Mouse (Mus musculus) kidney, adult 2 months (tissue): ENCODE data around the gene Brd4. TPM values are rescaled to one million over a fixed set of nuclear protein-coding genes. Genes with fewer than 3 reads are reported as not detected.

ENCODE experiments used
- DNase-seq: peaks from one replicate; pipeline ENCODE4 v3.0.0; 2021
- H3K27ac ChIP-seq: fragments of 200-500 bp; 2 replicates; pipeline ENCODE4 v1.5.1; 2012; ENCODE audit warnings: low read depth, low read length, control low read depth, inconsistent platforms; ENCODE audit not compliant: insufficient read depth
- H3K27me3 ChIP-seq: fragments of 200-500 bp; replicated peaks from 2 replicates; pipeline ENCODE4 v1.6.1; 2012; ENCODE audit warnings: mild to moderate bottlenecking, moderate library complexity, low read length, inconsistent platforms; ENCODE audit not compliant: control insufficient read depth, insufficient read depth
- H3K36me3 ChIP-seq: fragments of 200-500 bp; 2 replicates; pipeline ENCODE4 v1.6.1; 2012; ENCODE audit warnings: mild to moderate bottlenecking, moderate library complexity, low read length, inconsistent platforms; ENCODE audit not compliant: control insufficient read depth, insufficient read depth
- H3K4me1 ChIP-seq: fragments of 200-500 bp; 2 replicates; pipeline ENCODE4 v1.6.1; 2011; ENCODE audit warnings: low read length; ENCODE audit not compliant: control insufficient read depth, insufficient read depth
- H3K4me3 ChIP-seq: fragments of 200-500 bp; 2 replicates; pipeline ENCODE4 v1.5.1; 2011; ENCODE audit warnings: mild to moderate bottlenecking, low read depth, low read length, control low read depth; ENCODE audit not compliant: insufficient read depth
- CTCF ChIP-seq: fragments of 200-500 bp; conservative IDR thresholded peaks from 2 replicates; pipeline ENCODE4 v1.5.1; 2011; ENCODE audit warnings: low read depth, mild to moderate bottlenecking, control low read depth, low read length, moderate library complexity, mixed read lengths; ENCODE audit not compliant: insufficient read depth, insufficient read length
- POLR2A ChIP-seq: fragments of 200-500 bp; IDR thresholded peaks from one replicate; pipeline ENCODE4 v1.6.1; 2011; ENCODE audit warnings: low read depth, low read length, control low read depth
- WGBS: fragments of 180-500 bp; shearing (Covaris S2); methylation state at CpG from one replicate; pipeline ENCODE4 v1.1.7; 2018; 5-methylcytosine and 5-hydroxymethylcytosine counted together
- polyA plus RNA-seq: library from polyadenylated mRNA; depleted of rRNA; stranded (reverse); fragments of >200 nt; gene quantifications from 2 replicates; pipeline ENCODE4 v1.2.3, GENCODE M21; 2012

The Brd4 gene
- polyA plus RNA-seq, 1 experiment: 33.7 TPM

- TF ChIP-seq POLR2A (no peak), CTCF (no peak)
- Histone ChIP-seq H3K4me3 (no peak overlapping the region), H3K27me3 (no peaks in the 10 kb centered on the region), H3K27ac (no peak overlapping the region), H3K4me1 (no peaks in the 10 kb centered on the region), H3K36me3 (peaks cover 4% of the 10 kb centered on the region; the same call in 1 of the 2 replicates)
- 86% methylated on average over 14 of the region's 14 CpGs for WGBS
- no peak for DNase-seq
Observed at GRCm38 (mm10) chr17:32197156-32197555, 87.4 kb downstream of the Brd4 start.

GRCm38 (mm10) chr17:32195725-32196124 lies 88.8 kb downstream of the Brd4 start:
- Histone ChIP-seq H3K36me3 (peaks cover 4% of the 10 kb centered on the region; the same call in 1 of the 2 replicates), H3K27me3 (no peaks in the 10 kb centered on the region), H3K27ac (no peak overlapping the region), H3K4me3 (no peak overlapping the region), H3K4me1 (no peaks in the 10 kb centered on the region)
- 85% methylated on average over 5 of the region's 5 CpGs for WGBS
- no peak for DNase-seq
- TF ChIP-seq CTCF: no peak

- DNase-seq: no peak
Observed at GRCm38 (mm10) chr17:32193010-32193409, 91.5 kb downstream of the Brd4 start.

GRCm38 (mm10) chr17:32189850-32190249 lies 94.7 kb downstream of the Brd4 start:
- H3K4me3 ChIP-seq: no peak overlapping the region
- no peak overlapping the region for H3K27ac ChIP-seq
- DNase-seq: no peak
- no peaks in the 10 kb centered on the region for H3K27me3 ChIP-seq
- TF ChIP-seq POLR2A: no peak
- TF ChIP-seq CTCF: no peak
- peaks cover 4% of the 10 kb centered on the region; the same call in 1 of the 2 replicates for H3K4me1 ChIP-seq
- H3K36me3 ChIP-seq: no peaks in the 10 kb centered on the region
- 16% methylated on average over 5 of the region's 5 CpGs for WGBS

More at GRCm38 (mm10) chr17:32193010-32193409, 91.5 kb downstream of the Brd4 start:
- H3K36me3 ChIP-seq: peaks cover 4% of the 10 kb centered on the region; the same call in 1 of the 2 replicates
- peaks cover 4% of the 10 kb centered on the region; the same call in 1 of the 2 replicates for H3K4me1 ChIP-seq
- H3K27me3 ChIP-seq: no peaks in the 10 kb centered on the region
- WGBS: 95% methylated on average over 5 of the region's 5 CpGs
- H3K4me3 ChIP-seq: no peak overlapping the region
- no peak for TF ChIP-seq POLR2A
- no peak for TF ChIP-seq CTCF
- H3K27ac ChIP-seq: no peak overlapping the region

GRCm38 (mm10) chr17:32188863-32189636 lies 95.5 kb downstream of the Brd4 start, which contains the start of gene Ephx3:
Gene Ephx3, minus strand, starts transcription at chr17:32189549.
- no peak for TF ChIP-seq CTCF
- no peak for TF ChIP-seq POLR2A
- 13% methylated on average over 42 of the region's 42 CpGs for WGBS

GRCm38 (mm10) chr17:32183017-32183416 lies 101.5 kb downstream of the Brd4 start:
- Histone ChIP-seq H3K27ac (no peak overlapping the region), H3K36me3 (no peaks in the 10 kb centered on the region), H3K4me1 (peaks cover 3% of the 10 kb centered on the region; the same call in 1 of the 2 replicates), H3K27me3 (no peaks in the 10 kb centered on the region), H3K4me3 (no peak overlapping the region)
- no peak for DNase-seq
- TF ChIP-seq CTCF (no peak), POLR2A (no peak)
- WGBS: 49% methylated on average over 8 of the region's 8 CpGs

More at GRCm38 (mm10) chr17:32188863-32189636, 95.5 kb downstream of the Brd4 start, which contains the start of gene Ephx3:
- no peak for DNase-seq
- no peak within 1 kb of the TSS for H3K27ac ChIP-seq
- peak within 1 kb of the TSS; percentile 14; the same call in 1 of the 2 replicates for H3K4me3 ChIP-seq
- H3K36me3 ChIP-seq: no peaks in the 10 kb centered on the region
- H3K4me1 ChIP-seq: peaks cover 4% of the 10 kb centered on the region; the same call in 1 of the 2 replicates
- H3K27me3 ChIP-seq: no peaks in the 10 kb centered on the region

- no peak overlapping the region for H3K27ac ChIP-seq
- H3K36me3 ChIP-seq: no peaks in the 10 kb centered on the region
- 55% methylated on average over 11 of the region's 11 CpGs for WGBS
- H3K4me1 ChIP-seq: peaks cover 3% of the 10 kb centered on the region; the same call in 1 of the 2 replicates
- H3K4me3 ChIP-seq: no peak overlapping the region
- TF ChIP-seq POLR2A (no peak), CTCF (no peak)
- H3K27me3 ChIP-seq: no peaks in the 10 kb centered on the region
- peak; percentile 19 for DNase-seq
Observed at GRCm38 (mm10) chr17:32179621-32180491, 104.7 kb downstream of the Brd4 start.
